Mouse (Mus musculus) forebrain, embryonic 15.5 days (tissue): ENCODE results near the gene Kansl3. TPM values are rescaled to one million over a fixed set of nuclear protein-coding genes. Genes with fewer than 3 reads are reported as not detected.
A peak's percentile ranks its signal among the peaks of the same experiment; 100 is the strongest.

ENCODE experiments used
- ATAC-seq: fragments of 200-750 bp; cut with Nextera tagmentation; replicated peaks from 2 replicates; pipeline ENCODE4 v1.8.0; 2017; ENCODE audit warnings: mild to moderate bottlenecking, moderate TSS enrichment, moderate library complexity
- H3K27ac ChIP-seq: fragments of 300-500 bp; sonication (generic); replicated peaks from 2 replicates; pipeline ENCODE4 v1.5.1; 2015; ENCODE audit warnings: mild to moderate bottlenecking, inconsistent platforms
- H3K27me3 ChIP-seq: fragments of 300-500 bp; sonication (generic); 2 replicates; pipeline ENCODE4 v1.6.1; 2015; ENCODE audit warnings: inconsistent platforms
- H3K36me3 ChIP-seq: fragments of 300-500 bp; sonication (generic); 2 replicates; pipeline ENCODE4 v1.6.1; 2015; ENCODE audit warnings: mild to moderate bottlenecking, inconsistent platforms
- H3K4me1 ChIP-seq: fragments of 300-500 bp; sonication (generic); 2 replicates; pipeline ENCODE4 v1.6.1; 2015; ENCODE audit warnings: inconsistent platforms
- H3K4me2 ChIP-seq: fragments of 300-500 bp; sonication (generic); replicated peaks from 2 replicates; pipeline ENCODE4 v1.6.1; 2015; ENCODE audit warnings: mild to moderate bottlenecking, inconsistent platforms
- H3K4me3 ChIP-seq: fragments of 300-500 bp; sonication (generic); 2 replicates; pipeline ENCODE4 v1.5.1; 2015; ENCODE audit warnings: mild to moderate bottlenecking, inconsistent platforms
- H3K9ac ChIP-seq: fragments of 300-500 bp; sonication (generic); replicated peaks from 2 replicates; pipeline ENCODE4 v1.6.1; 2015; ENCODE audit warnings: mild to moderate bottlenecking, inconsistent platforms
- H3K9me3 ChIP-seq: fragments of 300-500 bp; sonication (generic); 2 replicates; pipeline ENCODE4 v1.6.1; 2016; ENCODE audit warnings: inconsistent platforms
- WGBS: fragments of 180-500 bp; shearing (Covaris S2); methylation state at CpG from one replicate; pipeline ENCODE4 v1.1.7; 2015; ENCODE audit warnings: mixed read lengths; 5-methylcytosine and 5-hydroxymethylcytosine counted together
- microRNA-seq: library from miRNA; unstranded; fragments of <30 nt; microRNA quantifications from one replicate; pipeline ENCODE4, GENCODE M21; 2016
- polyA plus RNA-seq: library from polyadenylated mRNA; unstranded; fragments of >200 nt; fragmentation: Nextera tagmentation; extraction: Ambion mirVana; gene quantifications from 2 replicates; pipeline ENCODE4 v1.2.1, GENCODE M21; 2015

The Kansl3 gene
- polyA plus RNA-seq, 1 experiment from 2014 or later: 37.2 TPM

DNA sequence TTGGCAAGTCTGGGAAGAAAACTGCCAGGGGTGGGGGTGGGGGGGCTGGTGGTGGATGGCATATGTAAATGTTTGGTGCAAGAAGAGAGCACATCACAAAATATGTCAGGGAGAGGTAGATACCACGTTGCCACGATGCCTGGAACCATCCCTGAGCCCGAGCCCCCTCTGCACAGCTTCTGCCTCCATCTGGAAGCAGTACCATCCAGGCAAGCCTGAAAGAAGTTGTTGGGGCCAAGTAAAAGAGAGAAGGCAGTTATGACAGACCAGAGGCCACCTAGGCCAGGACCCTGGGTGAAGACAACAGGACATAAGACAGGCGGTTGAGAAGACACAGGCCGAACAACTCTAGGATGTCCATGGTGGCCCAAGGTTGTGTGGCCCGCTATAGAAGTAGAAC lies 68.5 kb downstream of the Kansl3 start:
- Histone ChIP-seq H3K9ac (no peak overlapping the region), H3K9me3 (no peaks in the 10 kb centered on the region), H3K4me3 (no peak overlapping the region), H3K27ac (no peak overlapping the region), H3K4me2 (no peak overlapping the region), H3K36me3 (no peaks in the 10 kb centered on the region), H3K27me3 (no peaks in the 10 kb centered on the region), H3K4me1 (peaks cover 6% of the 10 kb centered on the region)
- WGBS: 86% methylated on average over 6 of the region's 6 CpGs
- ATAC-seq: no peak

DNA sequence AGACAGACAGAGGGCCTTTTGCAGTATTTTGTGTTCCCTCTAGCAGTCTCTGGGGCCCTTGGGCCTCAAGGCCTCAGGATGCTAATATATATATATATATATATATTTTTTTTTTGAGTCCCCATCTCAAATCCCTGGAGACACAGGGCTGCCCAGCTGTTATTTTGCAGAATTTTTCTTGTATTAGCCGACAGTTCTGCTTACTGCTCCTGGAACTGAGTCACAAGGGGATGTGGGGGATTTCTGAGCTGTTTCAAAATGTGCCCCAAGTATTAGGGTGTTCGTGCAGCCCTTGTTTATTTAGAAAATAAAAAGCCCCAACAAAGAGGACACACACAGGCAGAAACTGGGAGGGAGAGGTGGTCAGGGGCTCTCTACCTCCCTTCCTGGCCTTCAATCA lies 69.3 kb downstream of the Kansl3 start:
- H3K4me3 ChIP-seq: no peak overlapping the region
- H3K4me2 ChIP-seq: no peak overlapping the region
- ATAC-seq: no peak
- H3K4me1 ChIP-seq: peaks cover 6% of the 10 kb centered on the region
- no peaks in the 10 kb centered on the region for H3K27me3 ChIP-seq
- no peak overlapping the region for H3K9ac ChIP-seq
- no peak overlapping the region for H3K27ac ChIP-seq
- H3K9me3 ChIP-seq: no peaks in the 10 kb centered on the region
- WGBS: 60% methylated on average over 2 of the region's 2 CpGs
- H3K36me3 ChIP-seq: no peaks in the 10 kb centered on the region

DNA sequence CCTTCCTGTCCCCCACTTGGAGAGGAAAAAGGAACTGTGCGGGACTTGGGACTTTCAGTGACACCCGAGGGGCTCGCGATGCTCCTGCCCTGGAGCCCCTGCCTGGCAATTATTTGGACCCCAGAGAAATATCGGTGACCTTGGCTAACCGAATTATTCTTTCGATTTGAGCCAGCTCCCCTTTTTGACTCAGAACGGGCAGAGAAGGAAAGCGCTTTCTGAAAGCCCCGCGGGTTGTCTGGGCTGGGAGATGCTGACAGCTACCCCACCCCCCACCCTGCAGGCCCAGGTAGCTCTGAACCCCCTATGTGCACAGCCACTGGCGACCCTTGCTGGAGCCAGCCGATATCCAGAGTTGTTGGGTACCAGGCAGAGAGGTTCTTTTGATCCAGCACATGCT lies 69.9 kb downstream of the Kansl3 start:
- H3K9me3 ChIP-seq: no peaks in the 10 kb centered on the region
- 31% methylated on average over 13 of the region's 13 CpGs for WGBS
- H3K27ac ChIP-seq: no peak overlapping the region
- no peak overlapping the region for H3K9ac ChIP-seq
- no peaks in the 10 kb centered on the region for H3K36me3 ChIP-seq
- H3K4me1 ChIP-seq: peaks cover 6% of the 10 kb centered on the region
- H3K27me3 ChIP-seq: no peaks in the 10 kb centered on the region
- ATAC-seq: no peak
- H3K4me3 ChIP-seq: no peak overlapping the region
- H3K4me2 ChIP-seq: no peak overlapping the region

DNA sequence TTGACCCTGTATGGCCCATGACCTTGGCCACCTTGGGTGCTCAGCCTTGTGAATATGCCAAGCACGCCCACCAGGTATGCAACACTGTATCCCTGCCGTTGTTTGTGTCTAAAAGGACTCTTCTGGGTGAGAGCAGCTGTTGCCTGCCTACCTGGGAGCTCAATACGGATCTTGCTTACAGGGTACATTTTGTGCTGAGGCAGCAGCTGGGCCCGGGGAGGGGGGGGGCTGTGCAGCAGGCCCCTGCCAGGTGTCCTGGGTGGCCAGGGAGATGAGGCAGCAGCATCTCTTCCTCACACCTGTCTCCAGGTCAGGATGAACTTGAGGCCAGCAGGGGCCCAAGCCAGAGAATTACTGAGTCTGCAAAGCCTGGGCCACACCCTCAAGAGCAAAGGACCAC lies 70.9 kb downstream of the Kansl3 start:
- no peaks in the 10 kb centered on the region for H3K36me3 ChIP-seq
- no peak overlapping the region for H3K27ac ChIP-seq
- no peak overlapping the region for H3K9ac ChIP-seq
- H3K4me1 ChIP-seq: peaks cover 3% of the 10 kb centered on the region
- WGBS: 84% methylated on average over 4 of the region's 4 CpGs
- no peak overlapping the region for H3K4me3 ChIP-seq
- H3K9me3 ChIP-seq: no peaks in the 10 kb centered on the region
- no peak for ATAC-seq
- no peaks in the 10 kb centered on the region for H3K27me3 ChIP-seq
- no peak overlapping the region for H3K4me2 ChIP-seq

DNA sequence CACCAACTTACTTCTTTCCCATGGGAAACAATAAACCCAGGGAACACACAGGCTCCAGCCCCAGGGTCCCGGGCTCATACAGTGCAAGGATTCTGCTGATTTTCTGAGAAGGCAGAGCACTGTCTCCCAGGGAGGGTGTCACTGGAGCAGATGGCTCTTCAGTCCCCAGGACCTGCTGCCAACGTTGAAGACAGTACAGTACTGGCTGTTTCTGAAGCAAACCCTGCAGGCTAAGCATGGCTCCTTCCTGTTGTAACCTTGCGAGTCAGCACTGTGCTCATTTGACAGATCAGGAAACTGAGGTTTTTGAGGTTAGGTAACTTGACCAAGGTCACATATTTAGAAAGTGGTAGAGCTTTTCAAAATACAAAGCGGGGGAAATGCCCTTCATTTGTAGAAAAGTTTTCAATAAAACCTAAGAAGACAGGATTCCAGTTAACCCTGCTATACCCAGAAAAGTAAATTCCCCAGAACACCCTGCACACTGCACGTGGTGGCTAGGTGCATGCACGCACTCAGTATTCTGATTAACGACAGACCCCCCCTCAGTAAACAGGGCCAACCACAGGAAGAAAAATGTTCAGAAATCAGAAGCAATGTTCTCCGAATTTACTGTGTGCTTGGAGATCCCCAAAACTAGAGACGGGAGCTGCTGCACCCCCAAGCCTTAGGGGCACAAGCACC lies 72.4 kb downstream of the Kansl3 start:
- 71% methylated on average over 9 of the region's 9 CpGs for WGBS

DNA sequence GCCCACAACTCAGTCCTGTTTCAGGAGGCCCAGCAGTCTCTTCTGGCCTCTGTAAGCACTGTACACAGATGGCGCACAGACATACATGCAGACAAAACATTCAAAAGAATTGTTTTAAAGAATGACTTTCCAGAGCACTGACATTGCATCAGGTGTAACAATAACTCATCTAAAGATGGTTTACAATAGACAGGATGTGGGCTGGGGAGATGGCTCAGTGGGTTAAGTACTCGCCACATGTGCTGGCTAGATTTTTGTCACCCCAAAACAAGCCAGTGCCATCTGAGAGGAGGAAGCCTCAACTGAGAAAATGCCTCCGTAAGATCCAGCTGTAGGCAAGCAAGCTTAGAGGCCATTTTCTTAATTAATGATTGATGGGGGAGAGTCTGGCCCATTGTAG lies 74.6 kb downstream of the Kansl3 start:
- Histone ChIP-seq H3K27ac (no peak overlapping the region), H3K9ac (no peak overlapping the region), H3K4me3 (no peak overlapping the region), H3K4me1 (no peaks in the 10 kb centered on the region), H3K36me3 (no peaks in the 10 kb centered on the region), H3K9me3 (no peaks in the 10 kb centered on the region), H3K27me3 (no peaks in the 10 kb centered on the region), H3K4me2 (no peak overlapping the region)
- no peak for ATAC-seq
- WGBS: 75% methylated on average over 3 of the region's 3 CpGs

More for the DNA sequence above, 72.4 kb downstream of the Kansl3 start:
- no peak overlapping the region for H3K27ac ChIP-seq
- H3K36me3 ChIP-seq: no peaks in the 10 kb centered on the region
- H3K27me3 ChIP-seq: no peaks in the 10 kb centered on the region
- no peak overlapping the region for H3K9ac ChIP-seq
- H3K4me2 ChIP-seq: no peak overlapping the region
- H3K4me1 ChIP-seq: no peaks in the 10 kb centered on the region
- H3K9me3 ChIP-seq: no peaks in the 10 kb centered on the region
- peak; percentile 57; the same call in 1 of the 2 replicates for ATAC-seq
- H3K4me3 ChIP-seq: no peak overlapping the region

DNA sequence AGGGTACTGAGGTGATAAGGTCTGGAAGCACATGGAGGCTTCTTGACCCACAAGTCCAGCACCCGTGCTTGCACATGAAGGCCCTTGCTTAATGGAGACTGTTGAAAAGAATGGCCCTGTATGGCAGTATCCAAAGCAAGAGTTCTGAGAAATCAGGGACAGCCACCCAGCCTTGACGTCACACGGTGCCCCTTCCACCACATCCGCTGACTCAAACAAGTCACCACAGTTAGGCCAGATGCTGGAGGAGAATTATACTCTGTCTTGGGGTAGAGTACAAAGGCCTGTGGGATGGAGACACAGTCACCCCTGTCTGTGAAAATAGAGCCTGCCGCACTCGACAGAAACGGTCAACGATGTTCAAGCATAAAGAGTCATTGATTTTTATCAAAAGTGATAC lies 75.5 kb downstream of the Kansl3 start:
- Histone ChIP-seq H3K27ac (no peak overlapping the region), H3K9ac (no peak overlapping the region), H3K9me3 (no peaks in the 10 kb centered on the region), H3K4me2 (no peak overlapping the region), H3K27me3 (no peaks in the 10 kb centered on the region), H3K4me3 (no peak overlapping the region), H3K4me1 (no peaks in the 10 kb centered on the region), H3K36me3 (no peaks in the 10 kb centered on the region)
- 92% methylated on average over 8 of the region's 8 CpGs for WGBS
- no peak for ATAC-seq

Small RNAs within 50 kb of the gene (microRNA-seq; reads per million reads assigned to microRNA genes)
- gene Mir6898: 0.66 reads per million

Other genes starting within 250 kb of the Kansl3 start
- gene Uggt1, start 124.5 kb downstream of the Kansl3 start, polyA plus RNA-seq: 54.7 and 55.4 TPM in 2 replicates
- gene Neurl3, start 94.5 kb downstream of the Kansl3 start, polyA plus RNA-seq: 0.53 and 0.59 TPM in 2 replicates
- 3.2 and 3.6 TPM in 2 replicates for gene Arid5a, start 61.4 kb downstream of the Kansl3 start, polyA plus RNA-seq
- gene Fer1l5, start 3.1 kb upstream of the Kansl3 start, polyA plus RNA-seq: 2.0 TPM in 2 replicates
- 66.3 and 68.4 TPM in 2 replicates for gene Lman2l, start 76.1 kb upstream of the Kansl3 start, polyA plus RNA-seq
- gene Cnnm4, start 102.4 kb upstream of the Kansl3 start, polyA plus RNA-seq: 9.8 and 9.9 TPM in 2 replicates
- 5.2 and 5.9 TPM in 2 replicates for gene Cnnm3, start 142.7 kb upstream of the Kansl3 start, polyA plus RNA-seq
- gene Ankrd23, start 167.7 kb upstream of the Kansl3 start, polyA plus RNA-seq: 12.0 and 14.4 TPM in 2 replicates
- 1.1 TPM in 1 of 2 replicates, not detected in the other for gene Gm42417, start 170.2 kb upstream of the Kansl3 start, polyA plus RNA-seq
- 18.2 and 19.2 TPM in 2 replicates for gene Ankrd39, start 178.3 kb upstream of the Kansl3 start, polyA plus RNA-seq
- 38.2 and 38.6 TPM in 2 replicates for gene Sema4c, start 189.2 kb upstream of the Kansl3 start, polyA plus RNA-seq